Mouse (Mus musculus): ENCODE measurements around the gene Nans. TPM values are rescaled to one million over a fixed set of nuclear protein-coding genes. Genes with fewer than 3 reads are reported as not detected.
A peak's percentile ranks its signal among the peaks of the same experiment; 100 is the strongest.

Gene Nans
- total RNA-seq, 2 experiments from 2014 or later, result 17.6 to 19.9 TPM

DNA sequence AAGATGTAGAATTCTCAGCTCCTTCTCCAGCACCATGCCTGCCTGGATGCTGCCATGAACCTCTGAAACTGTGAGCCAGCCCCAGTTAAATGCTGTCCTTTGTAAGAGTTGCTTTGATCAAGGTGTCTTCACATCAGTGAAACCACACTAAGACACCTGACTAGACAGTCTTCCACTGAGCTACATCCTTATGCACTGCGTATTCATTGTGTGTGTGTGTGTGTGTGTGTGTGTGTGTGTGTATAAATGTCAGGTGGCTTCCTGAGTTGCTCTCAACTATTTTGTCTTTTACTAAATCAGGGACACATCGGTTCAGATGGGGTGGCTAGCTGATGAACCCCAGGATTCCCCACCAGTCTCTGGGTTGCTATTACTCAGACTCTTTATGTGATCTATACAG, 10.0 kb upstream of the Nans start:
- DNase-seq (ENCODE audit: low spot score), result no peak

DNA sequence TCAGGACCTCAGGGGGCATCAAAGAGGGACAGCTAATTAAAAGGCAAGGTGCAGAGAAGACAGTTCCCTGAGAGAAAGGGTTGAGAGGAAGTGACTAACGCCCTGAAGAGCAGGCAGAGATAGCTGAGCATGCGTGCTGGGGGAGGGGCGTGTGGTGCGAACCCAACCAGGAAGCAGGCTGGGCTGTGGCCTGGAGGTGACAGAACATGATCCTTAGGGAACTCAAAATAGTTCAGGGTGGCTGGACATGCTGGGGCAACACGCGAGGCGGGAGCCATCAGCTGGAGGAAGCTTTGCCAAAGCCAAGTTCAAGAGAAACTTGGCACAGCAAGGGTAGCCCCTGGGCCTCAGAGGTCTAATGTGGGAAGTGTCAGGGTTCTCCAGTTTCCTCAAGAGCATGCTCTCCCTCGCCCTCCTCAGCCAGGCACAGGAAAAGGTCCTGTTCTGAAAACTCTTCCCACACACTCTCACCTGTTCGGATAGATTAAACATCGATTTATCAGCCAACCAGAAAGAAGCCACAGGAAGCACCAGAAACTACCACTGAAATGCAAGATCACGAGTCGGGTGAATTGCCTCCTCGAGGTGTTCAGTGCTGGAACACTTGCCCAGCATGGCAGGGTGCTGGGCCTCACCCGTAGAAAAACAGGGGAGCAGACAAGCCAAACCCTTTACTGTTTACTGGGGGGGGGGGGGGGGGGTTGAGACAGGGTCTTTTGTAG, 3.2 kb upstream of the Nans start:
- DNase-seq (ENCODE audit: low spot score), result peak; percentile 90

DNA sequence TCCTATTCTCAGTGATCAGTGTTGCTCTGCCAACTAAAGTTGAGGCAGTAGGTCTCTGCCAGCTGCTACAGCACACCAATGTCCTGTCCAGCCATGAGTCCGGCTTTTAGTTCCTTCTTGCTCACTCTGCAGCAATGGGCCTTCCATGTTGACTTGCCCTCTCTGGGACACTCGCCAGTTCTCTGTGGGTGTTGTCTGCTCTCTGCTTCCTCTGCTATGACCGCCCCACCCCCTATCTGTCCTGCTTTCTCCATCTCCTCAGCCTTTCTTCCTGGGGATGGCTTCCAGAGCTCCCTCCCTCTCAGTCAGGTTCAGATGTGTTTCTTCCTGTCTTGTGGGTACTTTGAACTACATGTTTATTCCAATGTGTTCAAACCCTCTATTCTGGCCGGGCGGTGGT, 1.7 kb upstream of the Nans start:
- DNase-seq (ENCODE audit: low spot score), result peak; percentile 67

DNA sequence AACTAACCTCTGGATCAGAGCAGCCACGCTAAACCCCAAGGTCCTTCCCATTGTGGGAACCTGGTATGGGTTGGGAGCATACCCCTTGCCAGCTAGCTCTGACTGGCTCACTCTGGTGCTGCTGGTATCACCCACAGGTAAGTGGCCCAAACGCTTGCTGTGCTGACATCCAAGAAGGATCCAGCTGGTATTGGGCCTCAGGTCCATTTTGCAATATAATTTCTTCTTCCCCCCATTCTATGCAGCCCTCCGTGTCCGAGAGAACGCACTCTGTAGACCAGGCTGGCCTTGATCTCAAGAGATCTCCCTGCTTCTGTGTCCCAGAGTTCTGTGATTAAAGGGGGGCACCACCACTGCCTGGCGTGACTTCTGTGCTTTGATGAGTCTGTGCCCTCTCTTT, 4.0 kb downstream of the Nans start:
- no peak for DNase-seq (ENCODE audit: low spot score)

DNA sequence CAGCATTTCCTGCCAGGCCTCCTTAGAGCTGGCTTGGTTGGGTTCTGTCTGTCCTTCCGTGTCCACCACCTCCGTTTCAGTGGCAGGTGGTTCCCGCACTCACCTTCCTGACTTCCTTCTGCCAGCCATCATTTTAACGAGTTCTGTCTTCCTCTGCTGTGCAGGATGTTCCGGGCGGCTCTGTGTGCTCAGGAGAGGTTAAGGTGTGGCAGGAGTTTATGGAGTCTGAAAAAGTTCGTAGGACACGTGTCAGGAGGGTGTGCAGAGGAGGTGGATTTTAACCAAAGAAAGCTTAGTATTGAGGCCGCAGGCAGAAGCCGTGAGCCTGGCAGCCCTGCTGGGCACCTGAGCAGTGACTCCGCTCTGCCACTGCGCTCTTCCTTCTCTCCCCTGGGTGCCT, 6.5 kb downstream of the Nans start:
- no peak for DNase-seq (ENCODE audit: low spot score)

DNA sequence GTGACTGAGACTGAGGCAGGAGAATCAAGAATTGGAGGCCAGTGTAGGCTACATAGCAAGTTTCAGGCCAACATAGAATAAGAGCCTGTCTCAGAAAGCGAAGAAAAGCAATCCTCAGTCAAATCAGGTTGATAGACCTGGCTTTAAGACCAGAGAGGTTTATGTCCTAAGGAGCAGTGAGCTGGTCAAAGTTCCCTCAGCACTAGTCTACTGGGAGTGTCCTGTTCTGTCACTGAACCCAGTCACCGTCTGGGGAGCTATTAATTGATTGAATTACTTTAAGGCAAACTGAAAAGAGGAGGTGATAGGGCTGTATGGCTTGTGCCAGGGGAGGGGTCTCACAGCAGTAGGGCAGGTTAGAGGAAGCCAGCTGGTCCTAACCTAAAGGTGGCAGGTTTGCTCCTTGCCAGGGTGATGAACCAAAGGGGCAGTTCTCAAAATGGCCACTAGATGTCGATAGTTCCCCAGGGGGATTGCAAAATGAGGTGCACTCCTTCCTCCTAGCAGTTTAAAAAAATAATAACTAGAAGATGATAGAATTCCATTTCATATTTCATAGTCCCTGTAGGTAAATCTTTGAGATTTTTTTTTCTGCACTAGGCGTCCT, 8.3 kb downstream of the Nans start:
- peak; percentile 85 for DNase-seq (ENCODE audit: low spot score)

DNA sequence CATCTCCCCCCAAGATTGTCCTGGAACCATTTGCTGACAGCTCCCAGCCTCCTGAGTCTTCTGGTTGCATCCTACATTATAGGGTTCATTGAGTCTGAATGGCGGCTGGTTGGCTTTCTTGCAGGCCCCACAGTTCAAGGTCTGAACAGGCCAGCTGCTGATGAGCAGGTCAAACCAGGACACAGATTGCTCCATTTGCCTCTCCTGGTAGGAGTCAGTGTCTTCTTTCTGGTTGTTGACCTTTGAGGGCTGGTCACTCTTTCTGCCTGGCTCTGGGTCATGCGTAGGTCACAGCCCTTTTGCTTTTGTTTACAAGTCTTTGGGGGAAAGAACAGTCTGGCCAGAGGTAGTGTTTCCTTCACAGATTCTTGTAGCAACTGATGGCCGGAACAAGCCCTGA, 9.5 kb downstream of the Nans start:
- no peak for DNase-seq (ENCODE audit: low spot score)

DNA sequence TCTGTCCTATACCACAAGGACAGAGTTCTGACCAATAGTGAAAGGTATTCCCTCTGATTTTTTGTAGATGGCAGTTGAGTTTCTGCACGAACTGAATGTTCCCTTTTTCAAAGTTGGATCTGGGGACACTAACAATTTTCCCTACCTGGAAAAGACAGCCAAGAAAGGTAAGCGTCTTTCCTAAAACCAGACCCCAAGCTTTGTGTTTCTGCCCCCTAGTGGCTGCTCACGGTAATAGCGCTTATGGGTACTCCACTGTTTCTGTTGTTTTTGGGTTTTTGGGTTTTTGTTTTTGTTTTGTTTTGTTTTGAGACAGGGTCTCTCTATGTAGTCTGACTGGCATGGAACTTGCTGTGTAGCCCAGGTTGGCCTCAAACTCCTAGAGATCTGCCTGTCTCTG, 9.9 kb downstream of the Nans start:
- DNase-seq (ENCODE audit: low spot score), result peak; percentile 47

DNA sequence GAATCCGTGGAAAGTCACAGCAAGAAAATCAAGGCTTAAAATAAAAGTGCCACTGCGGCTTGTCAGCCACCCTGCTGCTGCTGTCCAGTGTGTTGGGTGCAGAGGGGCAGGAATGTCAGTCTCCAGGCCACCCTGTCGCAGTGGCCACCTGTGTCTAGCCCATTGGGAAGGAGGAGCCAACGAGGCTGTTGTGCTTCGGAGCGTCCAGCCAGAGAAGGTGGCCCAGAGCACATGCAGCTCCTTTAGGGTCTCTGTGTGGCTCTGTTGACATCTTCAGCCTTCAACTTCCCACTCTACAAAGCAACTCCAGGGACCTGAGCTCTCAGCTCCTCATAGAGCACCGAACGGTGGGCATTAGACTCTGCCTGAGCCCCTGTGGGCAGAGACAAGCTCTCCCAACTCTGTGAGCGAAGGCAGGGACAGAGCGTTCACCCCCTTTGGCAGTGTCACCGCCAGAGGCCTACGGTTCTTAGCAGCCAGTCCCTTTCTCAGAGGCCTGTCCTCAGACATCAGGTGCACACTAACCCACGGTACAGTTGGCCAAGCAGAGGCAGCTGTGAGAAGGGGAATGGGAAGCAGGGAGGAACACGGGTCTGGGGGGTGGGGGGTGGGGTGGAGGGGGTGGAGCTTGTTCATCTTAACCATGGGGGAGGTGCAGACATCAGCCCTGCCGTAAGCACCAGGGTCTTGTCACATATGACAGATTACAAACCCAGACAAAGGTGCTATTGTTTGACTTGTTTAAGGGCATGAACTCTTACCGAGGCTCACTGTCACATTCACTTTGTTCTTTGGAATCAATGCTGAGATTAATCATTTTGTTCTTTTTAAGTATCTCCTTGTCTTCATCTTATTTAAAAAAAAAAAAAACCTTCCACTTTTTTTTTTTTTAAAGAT, 13.8 kb downstream of the Nans start:
- DNase-seq (ENCODE audit: low spot score), result no peak

DNA sequence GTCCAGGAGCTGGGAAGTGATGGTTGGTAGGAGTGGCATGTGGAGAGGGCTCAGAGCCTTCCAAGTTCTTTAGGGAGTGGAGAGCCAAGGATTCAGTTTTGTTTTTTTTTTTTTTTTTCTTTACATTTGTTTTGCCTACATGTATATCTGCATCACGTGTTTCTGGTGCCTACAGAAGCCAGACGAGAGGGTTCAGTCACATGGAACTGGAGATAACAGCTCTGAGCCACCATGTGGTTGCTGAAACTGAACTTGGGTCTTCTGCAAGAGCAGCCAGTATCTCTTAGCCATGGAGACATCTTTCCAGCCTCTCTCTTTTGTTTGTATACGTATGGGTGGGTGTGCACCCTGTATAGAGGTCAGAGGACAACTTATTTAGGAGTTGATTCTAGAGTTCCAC, 14.8 kb downstream of the Nans start:
- DNase-seq (ENCODE audit: low spot score), result no peak

DNA sequence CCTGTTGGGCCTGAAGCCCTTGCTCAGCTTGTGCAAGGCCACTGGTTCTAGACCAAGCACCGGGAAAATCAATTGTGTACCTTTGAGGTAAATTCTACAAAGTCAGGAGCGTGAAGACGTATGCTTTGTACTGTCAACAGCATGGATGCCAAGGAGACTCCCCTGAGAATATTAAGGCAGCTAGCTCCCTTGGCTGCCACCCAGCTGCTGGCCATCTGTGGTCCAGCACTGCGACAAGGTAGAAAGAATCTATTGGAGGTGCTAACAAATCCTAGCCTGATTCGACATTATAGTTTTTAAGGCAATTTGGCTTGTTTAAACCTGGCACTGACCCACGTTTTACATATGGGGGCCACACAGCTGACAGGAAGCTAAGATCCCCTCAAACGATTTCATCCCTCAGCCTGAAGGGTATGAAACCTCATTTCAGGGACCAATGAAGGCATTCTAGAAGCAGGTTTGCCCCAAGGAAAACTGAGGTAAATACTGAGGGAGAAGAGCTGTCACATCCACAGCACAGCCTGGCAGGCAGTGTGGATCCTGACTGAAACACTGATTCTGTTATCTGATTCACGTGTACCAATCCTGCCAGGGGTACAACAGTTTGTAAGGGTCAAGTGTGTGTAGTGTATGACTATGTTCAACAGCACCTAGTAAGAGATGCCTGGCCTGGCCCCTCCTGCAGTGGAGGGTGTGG, 16.5 kb downstream of the Nans start:
- DNase-seq (ENCODE audit: low spot score), result no peak

DNA sequence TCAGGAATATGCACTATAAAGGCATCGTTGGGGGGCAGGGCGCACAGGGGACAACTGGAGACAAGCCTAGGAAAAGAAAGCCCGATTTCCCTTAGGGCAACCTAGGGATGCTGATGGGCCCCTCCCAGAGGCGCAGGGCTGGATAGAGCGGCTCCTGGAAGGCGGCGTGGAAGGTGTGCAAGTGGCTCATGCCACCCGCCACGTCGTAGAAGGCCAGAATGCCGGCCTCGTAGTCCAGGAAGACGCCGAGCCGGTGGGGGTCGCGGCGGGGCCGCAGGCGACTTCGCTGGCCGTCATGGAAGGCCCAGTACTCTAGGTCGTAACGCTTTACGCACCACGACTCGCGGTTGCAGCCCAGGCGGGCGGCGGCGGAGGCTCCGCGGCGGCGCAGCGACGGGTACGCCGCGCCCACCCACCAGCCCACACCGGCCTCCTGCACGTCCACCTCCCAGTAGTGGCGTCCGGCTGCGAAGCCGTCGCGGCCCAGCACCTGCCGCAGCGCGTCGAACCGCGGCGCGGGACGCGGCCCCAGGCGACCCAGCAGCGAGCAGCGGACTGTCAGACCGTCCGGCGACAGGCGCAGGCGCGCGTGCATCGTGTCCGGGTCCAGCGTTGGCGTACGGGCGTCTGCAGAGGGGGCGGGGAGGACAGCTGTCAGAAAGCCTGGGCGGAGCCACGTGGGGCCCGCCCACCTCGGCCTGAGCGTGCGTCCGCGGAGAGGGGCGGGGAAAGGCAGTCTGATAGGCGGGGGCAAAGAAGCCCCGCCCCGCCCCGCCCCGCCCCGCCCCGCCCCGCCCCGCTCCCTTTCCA, 18.0 kb downstream of the Nans start:
- peak; percentile 97 for DNase-seq (ENCODE audit: low spot score)

DNA sequence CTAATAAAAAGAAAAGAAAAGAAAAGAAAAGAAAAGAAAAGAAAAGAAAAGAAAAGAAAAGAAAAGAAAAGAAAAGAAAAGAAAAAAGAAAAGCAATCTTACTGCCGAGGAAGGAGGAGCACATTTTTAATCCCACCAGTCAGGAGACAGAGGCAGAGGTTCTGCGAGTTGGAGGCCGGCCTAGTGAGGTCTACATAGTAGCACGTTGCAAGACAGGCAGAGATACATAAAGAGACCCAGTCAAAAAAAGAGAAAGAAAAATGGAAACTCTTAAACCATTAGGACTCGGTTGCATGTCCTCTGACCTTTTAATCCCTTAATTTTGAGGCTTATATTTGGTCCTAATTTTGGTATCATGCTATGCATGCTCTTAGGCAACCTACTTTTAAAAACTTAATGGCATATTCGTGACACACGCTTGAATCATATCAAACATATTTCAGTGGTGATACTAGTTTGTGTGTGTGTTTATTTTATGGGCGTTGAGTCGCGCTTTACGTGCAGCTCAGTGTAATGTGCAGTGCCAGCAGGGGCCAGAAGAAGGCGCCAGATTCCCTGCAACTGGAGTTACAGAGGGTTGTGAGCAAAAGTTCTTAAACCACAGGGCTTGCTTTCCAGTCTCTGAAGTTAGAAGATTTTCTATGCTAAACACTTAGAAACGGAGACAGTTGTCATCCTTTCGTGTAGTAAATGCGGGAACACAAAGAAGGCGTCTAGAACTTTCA, 18.9 kb downstream of the Nans start:
- peak; percentile 77 for DNase-seq (ENCODE audit: low spot score)

DNA sequence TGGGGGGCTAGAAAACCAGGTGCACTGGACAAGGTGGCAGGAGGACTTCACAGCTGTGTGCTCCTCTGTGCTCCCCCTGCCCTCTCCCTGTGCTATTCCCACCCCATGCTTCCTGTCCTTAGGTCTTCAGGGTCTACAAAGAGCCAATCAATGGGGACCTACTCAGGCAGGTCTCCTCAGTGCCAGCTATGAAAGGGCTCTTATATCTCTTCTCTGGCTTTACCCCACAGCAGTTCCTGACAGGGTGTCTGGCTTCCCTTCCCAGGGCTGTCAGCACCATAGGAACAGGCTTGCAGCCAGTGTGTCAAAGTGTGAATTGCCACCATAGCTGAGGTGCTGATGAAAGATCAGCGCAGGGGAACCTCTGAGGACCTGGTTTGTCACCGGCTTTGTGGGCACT, 31.4 kb downstream of the Nans start:
- DNase-seq (ENCODE audit: low spot score), result no peak

DNA sequence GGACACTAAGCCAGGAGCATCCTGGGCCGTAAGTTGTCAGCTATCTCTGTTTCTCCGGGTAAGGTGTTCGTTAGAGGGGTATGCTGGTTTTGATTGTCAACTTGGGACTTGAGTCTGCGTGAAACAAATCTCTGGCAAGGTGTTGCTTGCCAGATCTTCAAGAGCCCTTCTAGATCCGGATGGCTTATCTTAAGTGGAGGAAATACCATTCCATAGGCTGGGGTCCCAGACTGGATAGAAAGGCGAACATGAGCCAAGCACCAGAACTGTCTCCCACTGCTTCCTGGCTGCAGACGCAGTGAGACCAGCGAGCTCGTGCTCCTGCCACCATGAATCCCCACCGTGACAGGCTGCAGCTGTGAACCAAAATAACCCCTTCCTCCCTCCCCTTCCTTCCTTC, 32.4 kb downstream of the Nans start:
- no peak for DNase-seq (ENCODE audit: low spot score)

DNA sequence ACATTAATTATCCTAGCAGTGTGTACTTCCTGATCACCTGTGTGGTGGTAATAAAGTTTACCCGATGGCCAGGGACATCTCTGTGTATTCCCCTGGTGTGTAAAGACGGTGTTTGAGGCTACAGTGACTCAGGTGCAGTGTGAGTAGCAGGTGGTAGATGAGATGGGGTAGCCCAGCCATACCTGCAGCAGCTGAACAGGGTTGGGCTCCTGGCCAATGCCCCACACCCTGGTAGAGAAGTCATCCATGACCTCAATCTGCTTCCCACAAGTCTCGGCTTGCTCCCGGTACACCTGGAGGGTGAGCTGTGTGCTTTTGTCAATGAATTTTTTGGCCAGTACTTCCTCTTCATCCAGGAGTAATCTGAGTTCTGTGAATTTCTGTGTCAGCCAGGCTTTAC, 34.3 kb downstream of the Nans start:
- no peak for DNase-seq (ENCODE audit: low spot score)

DNA sequence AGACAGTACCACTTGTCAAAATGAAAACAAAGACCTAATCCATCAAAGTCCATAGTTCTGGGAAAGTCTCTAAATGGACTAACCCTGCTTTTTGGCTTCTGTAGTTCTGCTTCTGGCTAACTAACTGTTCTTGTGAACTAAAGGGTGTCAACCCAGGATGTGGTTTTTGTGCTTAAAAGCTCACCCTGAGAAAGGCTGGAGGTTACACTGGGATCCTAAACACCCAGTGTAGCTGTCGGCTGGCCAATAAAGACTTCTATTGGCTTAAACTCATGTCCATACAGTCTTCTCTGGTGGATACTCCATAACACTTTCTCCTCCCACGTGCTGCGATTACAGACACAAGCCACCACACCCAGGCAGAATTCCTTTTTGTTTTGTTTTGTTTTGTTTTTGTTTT, 37.2 kb downstream of the Nans start:
- no peak for DNase-seq (ENCODE audit: low spot score)

DNA sequence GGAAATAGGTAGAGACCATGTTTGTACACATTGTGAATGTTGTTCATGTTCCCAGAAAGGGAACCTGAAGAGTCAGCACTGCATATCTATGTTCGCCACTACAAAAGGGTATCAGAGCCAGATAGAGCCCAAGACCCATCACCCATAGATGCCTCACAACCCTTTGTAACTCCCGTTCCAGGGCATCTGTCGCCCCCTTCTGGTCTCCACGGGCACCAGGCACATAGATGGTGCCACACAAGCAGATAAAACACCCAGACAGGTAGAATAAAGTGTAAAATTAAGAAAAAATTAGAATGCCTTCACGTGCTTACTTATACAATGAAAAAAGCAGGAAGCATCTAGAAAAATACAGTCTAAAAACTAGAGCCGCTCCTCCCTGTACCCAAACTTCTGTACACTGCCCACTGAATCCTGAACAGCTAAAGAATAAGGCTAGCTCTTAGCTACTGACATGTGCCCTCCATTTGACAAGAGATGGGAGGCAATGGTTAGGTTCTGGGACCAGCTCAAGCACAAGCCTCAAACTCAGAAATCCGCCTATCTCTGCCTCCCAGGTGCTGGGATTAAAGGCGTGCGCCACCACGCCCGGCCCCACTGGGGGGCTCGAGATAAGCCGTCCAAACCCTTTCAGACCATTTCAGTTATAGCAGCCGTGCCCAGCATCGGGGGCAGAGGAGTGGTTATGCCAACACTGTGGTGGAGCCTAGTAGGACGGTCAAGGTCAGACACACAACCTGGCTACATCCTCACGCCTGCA, 37.9 kb downstream of the Nans start:
- no peak for DNase-seq (ENCODE audit: low spot score)

DNA sequence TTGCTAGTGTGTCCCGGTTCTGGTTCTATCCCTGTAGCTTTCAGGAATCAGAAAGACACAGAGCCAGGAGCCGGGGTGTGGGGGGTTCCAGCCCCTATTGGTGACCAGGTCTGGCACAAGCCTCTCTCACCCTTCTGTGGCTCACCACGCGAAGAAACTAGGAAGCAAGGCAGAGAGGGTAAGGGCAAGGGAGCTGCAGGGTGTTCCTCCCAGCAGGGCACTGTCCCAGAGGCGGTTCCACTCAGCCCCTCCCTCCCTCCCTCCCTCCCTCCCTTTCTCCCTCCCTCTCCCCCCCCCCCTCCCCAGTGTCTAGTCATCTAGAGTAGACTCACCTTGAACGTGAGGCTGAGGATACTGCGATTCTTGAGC, 38.5 kb downstream of the Nans start:
- no peak for DNase-seq (ENCODE audit: low spot score)

DNA sequence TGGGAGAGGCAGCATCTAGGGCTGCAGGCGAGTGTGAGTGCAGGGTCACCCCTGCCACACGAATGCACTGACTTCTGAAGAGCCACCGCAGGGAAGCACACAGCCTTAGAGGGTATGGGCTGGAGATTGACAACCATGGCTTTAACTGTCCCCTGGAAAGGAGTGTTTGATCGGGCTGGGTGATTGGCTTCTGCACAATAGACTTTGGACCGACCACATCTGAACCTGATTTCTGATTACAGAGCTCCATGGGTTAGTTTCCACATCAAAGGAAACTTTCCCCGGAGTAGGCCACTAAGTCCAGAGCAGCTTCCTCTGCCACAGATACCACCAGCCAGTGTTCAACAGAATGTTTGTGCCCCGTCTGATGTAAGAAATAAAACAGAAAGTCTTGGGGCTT, 40.7 kb downstream of the Nans start:
- DNase-seq (ENCODE audit: low spot score), result no peak
